Mouse (Mus musculus) common myeloid progenitor, adult 5-6 weeks (primary cell): ENCODE results near the gene Tm7sf2. TPM values are rescaled to one million over a fixed set of nuclear protein-coding genes. Genes with fewer than 3 reads are reported as not detected.
"Not testable (repeated sequence)": the region's sequence is repeated elsewhere in the genome, so short reads cannot be mapped to it uniquely, and the experiment has no call there.

Source experiments
- ATAC-seq: replicated peaks from 2 replicates; pipeline ENCODE4 v1.8.0; 2016; ENCODE audit warnings: low read depth, mild to moderate bottlenecking, moderate TSS enrichment, inconsistent platforms; ENCODE audit not compliant: poor library complexity, severe bottlenecking
- total RNA-seq: library from RNA; stranded (forward); fragments of 200-1000, 187-1606 nt; gene quantifications from 2 replicates; pipeline ENCODE4 v1.2.3, GENCODE M21; 2017

Tm7sf2 gene
- total RNA-seq, 1 experiment from 2014 or later = 5.9 TPM

- ATAC-seq = peak; percentile 84
Observed at GRCm38 (mm10) chr19:6046294-6047153, 21.6 kb downstream of the Tm7sf2 start, which contains the start of gene Syvn1. Syvn1 (plus strand) TSS chr19:6046576.

- ATAC-seq = peak; percentile 21
Observed at GRCm38 (mm10) chr19:6045366-6046293, 22.5 kb downstream of the Tm7sf2 start.

- not testable (repeated sequence) for ATAC-seq
Observed at GRCm38 (mm10) chr19:6044102-6044501, 24.1 kb downstream of the Tm7sf2 start.

- no peak for ATAC-seq
Observed at GRCm38 (mm10) chr19:6042293-6042692, 25.9 kb downstream of the Tm7sf2 start.

GRCm38 (mm10) chr19:6040002-6040401 lies 28.2 kb downstream of the Tm7sf2 start:
- no peak for ATAC-seq

- no peak for ATAC-seq
Observed at GRCm38 (mm10) chr19:6038326-6038725, 29.8 kb downstream of the Tm7sf2 start.

- ATAC-seq = no peak
Observed at GRCm38 (mm10) chr19:6037695-6038094, 30.5 kb downstream of the Tm7sf2 start.

GRCm38 (mm10) chr19:6035966-6036585 lies 32.1 kb downstream of the Tm7sf2 start:
- no peak for ATAC-seq

GRCm38 (mm10) chr19:6030520-6031280 lies 37.5 kb downstream of the Tm7sf2 start:
- ATAC-seq = no peak

GRCm38 (mm10) chr19:6029426-6029825 lies 38.7 kb downstream of the Tm7sf2 start:
- no peak for ATAC-seq

- ATAC-seq = no peak
Observed at GRCm38 (mm10) chr19:6028991-6029390, 39.2 kb downstream of the Tm7sf2 start.

- no peak for ATAC-seq
Observed at GRCm38 (mm10) chr19:6023930-6024329, 44.2 kb downstream of the Tm7sf2 start.

- ATAC-seq = no peak
Observed at GRCm38 (mm10) chr19:6023059-6023458, 45.1 kb downstream of the Tm7sf2 start.

GRCm38 (mm10) chr19:6020276-6020675 lies 47.9 kb downstream of the Tm7sf2 start:
- ATAC-seq = no peak

GRCm38 (mm10) chr19:6018142-6019089 lies 49.8 kb downstream of the Tm7sf2 start:
- ATAC-seq = peak; percentile 53

GRCm38 (mm10) chr19:6016532-6016931 lies 51.6 kb downstream of the Tm7sf2 start:
- ATAC-seq = no peak

- ATAC-seq = peak; percentile 62
Observed at GRCm38 (mm10) chr19:6015511-6016315, 52.5 kb downstream of the Tm7sf2 start, which contains the start of gene Capn1. Capn1 (minus strand) TSS chr19:6015897.
